Mouse (Mus musculus) brain, embryonic 14.5 days (tissue): ENCODE data around the gene Grip2.

ENCODE experiments used
- CTCF ChIP-seq: fragments of 200-500 bp; IDR thresholded peaks from 2 replicates; pipeline ENCODE4 v1.5.1; 2012; ENCODE audit warnings: inconsistent platforms, mild to moderate bottlenecking, moderate library complexity, borderline replicate concordance; ENCODE audit not compliant: insufficient read depth, insufficient read length; ENCODE audit errors: extremely low read depth
- POLR2A ChIP-seq: fragments of 200-500 bp; IDR thresholded peaks from 2 replicates; pipeline ENCODE4 v1.6.1; 2012; ENCODE audit warnings: mild to moderate bottlenecking, inconsistent platforms, borderline replicate concordance; ENCODE audit not compliant: poor library complexity, insufficient read depth, insufficient read length, severe bottlenecking; ENCODE audit errors: extremely low read depth

DNA sequence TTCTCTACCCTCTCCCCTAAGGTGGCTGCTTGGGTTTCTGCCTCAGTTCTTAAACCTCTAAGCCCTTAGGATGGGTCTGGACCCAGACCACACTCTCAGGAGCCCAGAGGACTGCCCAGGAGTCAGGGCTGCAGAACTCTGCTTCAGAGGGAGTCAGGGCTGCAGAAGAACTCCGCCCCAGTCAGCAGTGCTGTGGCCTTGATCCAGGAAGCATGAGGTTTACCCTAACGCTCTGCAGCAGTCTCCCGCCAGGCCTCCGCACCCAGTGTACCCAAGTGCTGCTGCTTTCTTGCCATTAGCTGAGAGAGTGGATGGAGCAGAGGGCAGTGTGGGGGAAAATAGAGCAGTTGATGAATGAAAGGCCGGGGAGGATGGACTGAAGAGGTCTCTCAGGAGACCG, 19.0 kb downstream of the Grip2 start:
- no peak for TF ChIP-seq CTCF
- TF ChIP-seq POLR2A: no peak
